Mouse (Mus musculus) gastrocnemius, postnatal 14 days (tissue): ENCODE measurements around the gene Clca1. TPM values are rescaled to one million over a fixed set of nuclear protein-coding genes. Genes with fewer than 3 reads are reported as not detected.
"Not testable (repeated sequence)": the region's sequence is repeated elsewhere in the genome, so short reads cannot be mapped to it uniquely, and the experiment has no call there.

ENCODE experiments used
- DNase-seq: peaks from one replicate; pipeline ENCODE4 v3.0.0; 2021; ENCODE audit warnings: mixed read lengths
- intact Hi-C: fragments of 180-260 bp; cut with DNase I; formaldehyde crosslinking; loops from one replicate; pipeline ENCODE4 v1.15.1; 2025; ENCODE audit warnings: low total_unique reads
- long read RNA-seq, 2 experiments: library from polyadenylated mRNA; stranded (forward); transcript quantifications; one replicate each; pipeline ENCODE4 v2.0.0; 2021
- total RNA-seq, 2 experiments: library from RNA; stranded (reverse); gene quantifications; 2 replicates each; pipeline ENCODE4 v1.2.3; 2021

Clca1 gene
- total RNA-seq = not detected
- long read RNA-seq, experiment 1 = 0 reads
- long read RNA-seq, experiment 2 = 0 reads

DNA sequence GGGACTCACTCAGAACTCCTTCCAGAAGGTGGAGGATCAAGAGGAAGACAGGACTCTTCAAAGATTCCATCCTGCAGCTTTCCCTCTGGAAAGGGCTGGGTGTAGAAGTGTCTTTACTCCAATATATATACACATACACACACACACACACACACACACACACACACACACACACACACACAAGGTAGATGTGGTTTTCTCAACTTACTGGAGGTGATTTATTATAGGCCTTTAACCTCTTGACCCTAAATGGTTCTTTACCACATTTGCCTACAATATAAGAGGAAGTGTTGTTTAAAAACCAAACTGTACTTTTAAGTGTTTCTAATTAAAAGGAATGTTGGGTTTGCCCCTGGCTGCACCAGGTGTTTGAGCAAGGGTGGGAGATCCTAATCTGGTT, at the start of gene Clca1:
TSS of gene Clca1 (minus strand) at position 101 of the 400 bp plus-strand sequence.
- DNase-seq = no peak
- intact Hi-C loops = no loop called here

DNA sequence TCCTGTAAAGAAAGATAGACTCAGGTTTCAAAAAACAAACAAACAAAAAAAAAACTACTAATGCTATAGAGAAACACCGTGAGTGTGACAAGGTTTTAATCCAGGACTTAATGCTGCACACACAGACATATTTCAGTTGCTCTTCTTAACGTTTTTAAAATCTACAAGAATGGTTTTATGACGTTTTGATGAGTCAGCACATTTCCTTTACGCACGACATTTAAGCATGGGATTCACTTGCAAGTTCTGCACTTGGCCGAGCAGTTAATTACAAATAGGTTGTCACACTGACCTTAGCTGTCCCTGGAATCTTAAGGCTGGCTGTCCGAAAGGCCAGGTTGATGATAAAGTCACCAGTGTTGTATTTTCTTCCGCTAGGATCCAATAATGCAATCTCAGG, 48.3 kb upstream of the Clca1 start:
- DNase-seq = no peak

DNA sequence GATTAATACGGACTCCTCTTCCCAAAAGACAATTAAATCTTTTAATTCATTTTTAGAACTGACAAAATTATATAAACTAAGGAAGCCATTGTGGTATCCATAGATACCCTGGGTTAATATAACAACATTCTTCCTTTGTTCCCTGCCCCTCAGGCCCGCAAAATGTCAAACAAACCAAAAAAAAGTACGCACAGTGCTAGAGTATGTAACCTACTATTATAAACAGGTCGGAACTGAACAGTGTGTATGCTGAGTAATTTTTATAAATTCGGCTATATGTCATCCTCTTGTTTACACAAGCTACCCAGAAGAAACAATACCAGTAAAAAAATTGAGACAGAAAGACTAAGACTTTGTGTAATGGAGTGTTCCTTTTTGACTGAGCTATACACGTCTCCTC, 45.8 kb upstream of the Clca1 start:
- intact Hi-C loops = no loop called here
- DNase-seq = no peak

More for the DNA sequence above, 48.3 kb upstream of the Clca1 start:
- intact Hi-C loops = no loop called here

DNA sequence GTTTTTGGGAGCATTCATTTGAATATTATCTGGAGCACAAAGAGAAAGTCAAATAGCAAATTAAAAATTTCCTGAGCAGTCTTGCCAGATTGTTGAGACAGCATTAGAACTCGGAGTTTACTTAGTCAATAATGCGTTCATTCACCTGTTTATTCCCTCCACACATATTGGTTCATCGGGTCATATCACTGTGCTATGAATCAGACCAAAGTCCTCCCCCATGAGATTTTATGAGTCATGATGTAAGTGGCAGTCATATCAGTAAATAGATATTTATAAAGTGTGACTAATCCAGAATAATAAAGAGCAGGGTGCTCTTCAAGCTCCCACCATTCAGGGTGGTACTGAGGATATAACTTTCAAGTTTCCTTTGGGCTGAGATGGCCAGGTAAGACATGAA, 39.8 kb upstream of the Clca1 start:
- no peak for DNase-seq
- intact Hi-C loops = no loop called here

DNA sequence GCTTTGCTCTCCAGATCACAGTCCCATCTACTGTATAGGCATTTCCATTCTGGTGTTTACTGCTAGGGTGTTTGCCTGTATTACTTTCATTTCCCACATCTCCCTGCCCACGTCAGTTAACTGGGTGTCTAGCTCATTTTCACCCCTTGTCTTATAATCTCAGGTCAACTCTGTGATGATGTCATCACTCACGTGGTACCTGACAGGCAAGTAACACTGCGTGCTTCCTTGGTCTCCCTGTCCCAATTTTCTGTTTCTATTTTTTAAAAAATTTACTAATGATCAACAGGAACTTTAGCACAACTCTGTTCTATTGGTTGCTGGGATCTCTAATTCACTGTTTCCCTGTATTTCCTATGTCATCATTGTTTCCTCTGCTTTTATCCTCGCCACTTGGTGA, 36.4 kb upstream of the Clca1 start:
- intact Hi-C loops = no loop called here
- DNase-seq = no peak

DNA sequence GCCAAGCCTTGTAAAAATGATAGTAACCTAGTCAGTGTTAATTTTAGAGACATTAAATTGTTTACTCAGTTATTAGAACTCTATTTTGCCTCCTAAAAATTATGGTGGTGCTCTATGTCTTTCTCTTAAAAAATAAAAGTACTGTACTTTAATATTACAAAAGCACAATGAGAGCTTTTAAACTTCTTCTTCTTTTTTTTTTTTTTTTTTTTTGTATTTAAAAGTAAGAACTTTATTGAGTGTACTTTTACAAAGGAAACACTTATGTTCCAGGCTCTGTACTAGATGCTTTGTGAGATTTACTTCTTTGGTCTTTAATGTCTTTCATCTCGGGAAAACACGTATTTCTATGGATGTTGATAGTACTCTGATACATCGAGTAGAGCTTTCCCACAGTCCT, 22.6 kb upstream of the Clca1 start:
- intact Hi-C loops, DNase-seq: not testable (repeated sequence)

DNA sequence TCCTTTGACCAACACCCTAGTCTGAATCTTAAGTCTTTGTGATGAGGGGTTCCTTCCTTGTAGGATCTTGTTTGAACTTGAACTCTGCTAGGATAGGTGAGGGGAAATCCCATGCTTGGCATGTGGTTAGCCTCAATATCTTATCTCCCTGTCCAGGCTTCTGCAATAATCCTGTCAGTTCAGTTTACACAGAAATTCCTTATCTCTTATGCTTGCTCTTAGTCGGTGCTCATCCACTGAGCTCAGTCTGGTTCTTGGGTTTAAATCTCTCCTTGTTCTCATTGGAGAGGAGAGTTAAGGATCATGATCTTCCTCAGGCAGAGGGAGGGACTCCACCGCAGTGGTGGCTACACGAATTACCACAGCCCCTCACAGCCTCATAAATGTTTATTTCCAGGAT, 17.2 kb upstream of the Clca1 start:
- DNase-seq = no peak
- intact Hi-C loops = no loop called here

DNA sequence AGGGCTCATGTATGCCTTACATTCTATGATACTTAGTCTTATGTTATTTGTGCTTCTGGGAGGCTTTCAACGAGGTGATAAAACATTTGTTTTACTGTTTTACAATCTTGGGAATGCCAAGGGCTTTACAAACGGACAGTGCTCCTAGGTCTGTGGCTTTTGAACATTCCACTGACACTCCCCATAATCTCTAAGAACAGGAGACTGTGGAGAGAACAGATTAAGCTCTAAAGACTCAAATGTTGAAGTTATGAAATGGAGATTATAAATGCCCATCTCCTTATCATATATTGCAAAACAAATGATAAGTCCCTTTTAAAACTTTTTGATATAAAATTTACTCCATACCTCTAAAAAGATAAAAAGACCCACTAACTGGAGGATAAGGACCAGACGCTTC, 6.2 kb upstream of the Clca1 start:
- intact Hi-C loops = no loop called here
- DNase-seq = no peak

DNA sequence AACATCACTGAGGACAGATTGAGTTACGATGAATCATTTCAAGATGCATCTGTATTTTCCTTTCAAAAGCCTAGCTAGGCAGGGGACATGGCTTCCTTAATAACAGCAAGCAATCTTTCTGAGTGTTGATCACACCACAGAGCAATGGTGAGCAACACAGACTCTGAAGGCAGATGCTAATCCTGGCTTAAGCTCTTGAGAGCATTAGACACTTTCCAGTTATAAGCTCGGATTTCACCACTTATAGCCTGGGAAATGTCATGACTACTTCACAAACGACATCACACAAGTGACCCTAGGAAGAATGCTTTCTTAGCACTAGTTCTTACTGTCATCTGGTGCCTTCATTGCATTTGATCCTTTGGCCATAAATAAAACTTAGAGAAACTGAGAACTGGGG, 4.5 kb downstream of the Clca1 start:
- intact Hi-C loops = loop anchor here (10.0 kb wide), 1 partner anchor 203 kb away; no protein-coding TSS in a partner anchor
- DNase-seq = no peak

DNA sequence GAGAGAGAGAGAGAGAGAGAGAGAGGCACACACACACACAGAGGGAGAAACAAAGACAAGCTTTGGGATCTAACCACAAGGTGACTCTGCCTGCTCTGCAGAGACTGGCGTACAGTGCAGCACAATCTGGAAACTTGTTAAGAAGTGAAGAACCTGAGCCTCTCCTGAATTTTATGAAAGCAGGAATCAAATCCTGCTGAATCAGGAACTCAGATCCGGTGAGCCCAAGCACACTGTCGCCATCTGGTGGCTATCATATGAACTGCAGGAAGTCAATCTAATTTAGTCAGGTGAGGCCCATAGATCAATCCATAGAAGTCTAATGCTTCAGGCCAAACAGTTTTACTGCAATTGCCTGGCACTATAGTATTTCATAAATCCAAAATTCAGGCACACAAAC, 5.8 kb downstream of the Clca1 start:
- intact Hi-C loops = loop anchor here (10.0 kb wide), 1 partner anchor 202 kb away; no protein-coding TSS in a partner anchor
- no peak for DNase-seq

DNA sequence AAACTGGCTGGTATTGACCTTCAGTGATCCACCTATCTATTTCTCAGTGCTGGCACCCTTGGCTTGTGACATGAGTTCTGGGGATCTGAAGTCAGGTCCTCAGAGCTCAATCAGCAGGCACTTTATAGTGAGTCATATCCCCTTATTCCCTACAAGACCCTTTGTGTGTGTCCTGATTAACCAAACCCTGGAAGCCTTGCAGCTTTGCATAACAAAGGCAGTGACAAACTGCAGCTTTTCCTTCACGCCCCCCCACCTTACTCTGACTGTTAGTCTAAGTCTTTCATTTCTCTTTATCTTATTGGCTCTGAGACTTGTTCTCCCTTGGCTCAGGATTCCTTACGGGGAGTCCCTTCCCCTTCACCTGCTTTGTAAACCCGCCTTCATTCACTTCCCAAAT, 14.8 kb downstream of the Clca1 start:
- intact Hi-C loops = no loop called here
- DNase-seq = no peak

DNA sequence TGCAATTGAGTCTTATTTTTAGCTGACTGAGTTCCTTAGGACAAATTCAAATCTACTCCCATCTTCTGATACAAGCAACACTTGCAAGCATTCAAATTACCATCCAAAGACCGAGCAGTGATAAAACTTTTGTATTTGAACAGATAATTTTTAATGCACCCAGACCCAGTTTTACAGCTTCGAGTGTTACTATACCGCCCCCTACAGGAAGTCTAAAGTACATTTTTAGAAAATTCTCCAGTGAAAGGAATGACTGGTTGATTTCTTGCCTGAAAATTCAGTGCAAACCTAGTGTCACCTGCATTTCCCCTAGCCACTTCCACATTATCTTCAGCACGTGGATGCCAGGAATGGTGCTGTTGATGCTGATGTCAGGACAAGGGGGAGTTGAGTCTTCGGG, 28.2 kb downstream of the Clca1 start:
- DNase-seq = no peak
- intact Hi-C loops = no loop called here

DNA sequence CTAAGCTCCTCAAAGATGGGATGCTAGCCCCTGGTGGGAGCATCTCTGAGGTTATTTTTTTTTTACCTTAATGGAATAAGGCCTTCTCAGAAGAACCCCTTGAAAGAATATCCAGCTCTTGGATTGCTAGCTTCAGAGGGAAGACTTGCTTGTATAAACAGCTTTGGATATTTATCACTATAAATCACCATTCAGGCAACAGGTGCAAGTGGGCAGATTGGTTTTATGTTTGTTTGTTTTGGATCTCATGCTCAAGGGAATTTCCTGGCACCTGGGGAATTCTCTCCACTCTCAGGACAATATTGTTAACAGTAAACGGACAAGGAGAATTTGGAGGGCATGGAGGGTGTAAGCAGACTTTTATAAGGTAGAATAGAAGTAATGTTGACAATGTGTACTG, 31.7 kb downstream of the Clca1 start:
- no peak for DNase-seq
- intact Hi-C loops = no loop called here

DNA sequence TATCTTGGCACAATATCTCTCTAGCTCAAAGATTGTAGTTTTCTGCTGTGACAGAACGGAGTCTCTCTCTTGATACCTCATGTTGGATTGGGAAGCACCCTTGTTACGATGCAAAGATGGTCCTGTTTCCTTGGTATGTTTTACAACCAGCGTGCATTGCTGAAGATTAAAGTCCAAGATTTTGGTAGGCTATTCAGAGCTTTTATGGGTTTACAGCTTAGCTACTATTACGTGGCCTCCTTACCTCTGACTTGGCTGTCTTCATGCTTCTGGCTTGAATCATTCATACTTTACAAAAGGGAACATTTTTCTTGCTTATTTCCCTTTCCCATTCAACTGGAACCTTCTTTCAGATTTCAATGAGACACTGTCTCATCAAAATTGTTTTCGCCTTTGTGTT, 39.5 kb downstream of the Clca1 start:
- intact Hi-C loops = no loop called here
- no peak for DNase-seq

DNA sequence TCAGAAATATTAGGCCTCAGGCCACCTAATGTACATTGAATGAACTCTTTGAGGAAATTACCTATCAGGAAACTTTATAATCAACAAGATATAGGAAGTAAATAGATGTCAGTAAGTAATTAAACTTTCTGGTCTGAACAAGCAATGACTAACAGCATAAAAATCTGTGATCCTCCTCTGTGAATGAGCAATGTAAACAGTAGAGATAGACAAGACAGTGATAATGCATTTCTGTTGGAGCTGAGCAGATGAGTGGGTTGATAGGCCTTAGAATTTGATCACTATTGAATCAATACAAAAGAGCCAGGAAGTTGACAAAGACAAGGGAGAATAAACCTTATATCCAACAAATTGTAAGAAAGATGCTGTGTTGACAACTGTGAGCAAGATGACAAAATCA, 40.0 kb downstream of the Clca1 start:
- no peak for DNase-seq
- intact Hi-C loops = no loop called here

DNA sequence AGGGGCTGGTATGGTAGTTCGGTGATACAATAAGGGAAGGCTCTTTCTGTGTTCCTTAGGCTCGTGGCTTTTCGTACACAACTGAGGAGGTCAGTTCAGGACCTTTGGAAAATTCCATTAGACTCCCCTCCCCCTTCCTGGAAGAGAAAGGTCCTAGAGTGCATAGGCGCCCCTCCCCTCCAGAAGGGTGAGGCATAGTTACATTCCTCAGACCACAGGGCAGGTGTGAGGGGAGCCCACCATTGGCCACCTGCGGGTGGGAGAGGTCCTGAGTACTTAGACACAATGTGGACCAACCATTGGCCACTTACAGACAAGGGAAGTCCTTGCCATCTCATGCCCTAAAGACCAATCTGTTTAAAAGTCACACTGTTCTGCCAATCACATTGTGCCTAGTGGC, 46.7 kb downstream of the Clca1 start:
- intact Hi-C loops = no loop called here
- no peak for DNase-seq

DNA sequence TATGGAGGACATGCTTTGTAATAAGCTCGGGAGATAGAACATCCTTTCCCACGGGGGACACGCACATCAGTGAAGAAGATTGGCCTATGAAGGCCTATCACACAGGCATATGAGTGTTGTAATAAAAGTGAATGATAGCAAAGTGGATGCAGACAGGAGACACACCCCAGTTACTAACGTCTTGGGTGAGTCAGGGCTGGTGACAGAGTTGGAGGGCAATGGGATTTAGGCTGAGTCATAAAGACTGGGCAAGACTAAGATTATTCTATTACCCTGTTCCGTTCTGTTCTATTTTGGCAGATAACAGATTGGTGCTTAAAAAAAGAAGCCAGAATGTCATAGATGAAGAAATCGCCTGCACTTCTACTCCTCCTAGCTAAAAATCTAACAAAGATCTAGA, 52.0 kb downstream of the Clca1 start:
- no peak for DNase-seq
- intact Hi-C loops = no loop called here

DNA sequence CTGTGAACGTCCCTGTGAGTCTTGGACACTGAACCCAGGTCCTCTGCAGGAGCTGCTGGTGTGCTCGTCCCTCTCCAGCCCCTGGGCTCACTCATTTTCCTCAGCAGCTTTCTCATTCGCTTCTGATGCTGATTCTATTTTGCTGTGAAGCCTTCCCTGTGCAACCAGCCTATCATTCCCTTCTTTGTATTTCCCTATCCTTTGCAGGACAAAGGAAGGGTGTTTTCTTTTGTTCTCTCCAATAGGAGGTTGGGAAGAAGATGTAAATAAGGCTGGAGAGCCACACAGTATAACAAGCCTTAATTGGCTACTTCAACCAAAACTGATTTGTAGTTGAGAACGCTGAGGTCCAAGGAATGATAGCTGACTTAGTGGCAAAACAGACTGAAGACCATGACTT, 54.9 kb downstream of the Clca1 start:
- no peak for DNase-seq

DNA sequence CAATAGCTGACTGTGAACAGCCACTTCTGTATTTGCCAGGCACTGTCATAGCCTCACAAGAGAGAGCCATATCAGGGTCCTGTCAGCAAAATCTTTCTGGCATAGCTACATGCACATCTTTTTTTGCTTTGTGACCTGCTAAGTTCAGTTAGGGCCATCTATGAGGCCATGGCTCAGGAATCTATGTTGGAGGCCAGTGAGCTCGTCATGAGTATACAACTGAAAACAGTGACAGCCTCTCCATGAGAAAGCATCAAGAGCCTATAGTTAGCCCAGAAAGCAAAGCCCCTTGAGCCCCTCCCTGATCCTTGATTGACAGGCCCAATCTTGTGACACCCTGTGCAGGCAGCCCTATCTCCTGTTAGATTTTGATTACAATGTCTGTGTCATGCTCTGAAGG, 56.5 kb downstream of the Clca1 start:
- no peak for DNase-seq
- intact Hi-C loops = no loop called here

More for the DNA sequence above, 54.9 kb downstream of the Clca1 start:
- intact Hi-C loops = no loop called here

DNA sequence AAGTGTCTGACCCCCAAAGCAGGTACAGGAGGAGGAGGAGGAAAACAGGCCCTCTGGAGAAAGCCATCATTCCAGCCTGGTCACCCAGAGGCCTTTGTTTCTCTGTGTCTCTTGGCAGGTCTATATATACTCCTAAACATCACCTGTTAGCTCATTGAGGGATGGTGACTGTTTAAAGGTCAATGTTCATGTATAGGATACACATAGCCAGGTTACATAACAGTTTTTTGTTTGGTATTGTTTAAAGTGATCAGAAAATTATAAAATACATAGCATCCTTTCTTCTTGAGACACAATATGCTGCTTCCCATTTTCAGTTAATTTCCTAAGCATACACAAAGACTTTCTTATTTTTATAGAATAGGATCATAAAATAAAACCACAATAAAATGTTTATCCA, 57.6 kb downstream of the Clca1 start, which contains the start of gene Clca4a:
TSS of gene Clca4a (minus strand) at position 101 of the 400 bp plus-strand sequence.
- intact Hi-C loops = no loop called here

DNA sequence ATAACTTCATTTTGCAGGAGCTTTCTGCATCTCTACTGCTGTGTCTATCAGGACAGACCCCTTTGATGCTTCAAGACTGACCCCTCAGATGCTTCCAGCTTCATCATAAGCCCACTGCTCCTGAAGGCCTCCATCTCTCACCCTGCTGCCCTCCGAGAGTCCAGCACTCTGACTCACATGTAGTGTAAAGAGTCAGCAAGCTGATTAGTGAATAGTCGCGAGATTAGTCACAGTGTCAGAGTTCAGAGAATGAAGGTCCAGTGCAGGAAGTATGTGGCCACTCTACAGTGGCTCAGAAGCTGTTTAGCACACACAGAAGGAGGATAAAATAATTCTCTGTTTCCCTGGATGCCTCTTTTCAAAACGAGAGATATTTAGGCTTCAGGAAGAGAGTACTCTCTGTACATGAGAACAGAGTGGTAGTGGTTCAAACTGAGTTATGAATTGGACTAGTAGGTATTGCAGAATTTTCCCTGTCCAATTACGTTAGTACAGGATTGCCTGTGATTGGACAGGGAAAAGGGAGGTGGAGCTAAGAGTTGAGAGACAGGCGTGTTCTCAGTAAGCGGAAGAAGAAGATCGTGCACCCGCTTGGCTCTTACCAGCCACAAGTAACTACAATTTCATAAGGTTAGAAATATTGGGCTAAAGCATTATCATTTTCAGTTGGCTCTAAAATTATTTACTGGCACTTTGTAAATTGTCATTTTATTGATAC, 60.9 kb downstream of the Clca1 start:
- intact Hi-C loops = no loop called here
- DNase-seq = no peak

More for the DNA sequence above, 57.6 kb downstream of the Clca1 start, which contains the start of gene Clca4a:
- no peak for DNase-seq

DNA sequence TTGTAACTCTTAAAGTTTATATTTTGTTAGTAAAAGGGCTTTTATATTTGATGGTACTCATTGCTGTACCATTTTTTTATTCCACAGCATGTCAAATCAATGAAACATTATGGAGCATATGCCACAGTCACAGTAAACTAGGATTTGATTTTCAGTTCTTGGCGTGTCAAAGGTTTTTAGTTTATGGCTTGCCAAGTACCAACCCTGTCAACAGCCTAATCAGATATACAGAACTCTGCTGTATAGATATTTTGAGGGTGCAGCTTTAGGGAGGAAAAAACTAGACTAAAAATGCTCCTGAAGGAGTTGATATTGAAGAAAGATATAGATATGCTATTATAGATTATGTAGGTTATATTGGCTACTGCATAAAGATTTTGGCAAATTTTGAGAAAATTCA, 62.8 kb downstream of the Clca1 start:
- intact Hi-C loops = no loop called here
- no peak for DNase-seq
